Mouse (Mus musculus) heart, postnatal 10 days (tissue): ENCODE measurements around the gene Rpa1. TPM values are rescaled to one million over a fixed set of nuclear protein-coding genes. Genes with fewer than 3 reads are reported as not detected.
A peak's percentile ranks its signal among the peaks of the same experiment; 100 is the strongest.
"Not testable (repeated sequence)": the region's sequence is repeated elsewhere in the genome, so short reads cannot be mapped to it uniquely, and the experiment has no call there.

ENCODE experiments used
- DNase-seq, 2 experiments: peaks; one replicate each; pipeline ENCODE4 v3.0.0; 2021
- intact Hi-C: fragments of 180-260 bp; cut with DNase I; formaldehyde crosslinking; loops from one replicate; pipeline ENCODE4 v1.15.1; 2025
- total RNA-seq, 2 experiments: library from RNA; stranded (reverse); gene quantifications; 2 replicates each; pipeline ENCODE4 v1.2.3; 2021

Rpa1 gene
- total RNA-seq, 2 experiments from 2014 or later, result 82.4 to 90.0 TPM

- intact Hi-C loops, result loop anchor here (5.0 kb wide), 1 partner anchor 342 kb away; no protein-coding TSS in a partner anchor
- DNase-seq, result no peak
These were observed 59.0 kb downstream of the Rpa1 start for GRCm38 (mm10) chr11:75289120-75289519.

DNA sequence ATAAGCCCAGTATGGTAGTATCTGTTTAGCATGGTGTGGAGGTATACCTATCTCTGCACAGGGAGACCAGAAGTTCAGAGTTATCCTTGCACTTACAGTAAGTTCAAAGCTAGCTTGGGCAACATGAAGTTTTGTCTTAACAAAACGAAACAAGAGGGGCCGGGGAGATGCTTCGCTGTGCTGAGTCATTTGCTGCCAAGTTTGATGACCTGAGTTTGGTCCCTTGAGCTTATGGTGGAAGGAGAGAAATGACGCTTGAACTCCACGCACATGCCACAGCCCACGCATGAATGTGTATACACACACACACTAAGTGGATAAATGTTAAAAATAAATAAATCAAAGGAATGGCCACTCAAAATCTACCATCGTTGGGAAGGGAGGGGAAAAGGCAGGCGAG, 59.6 kb downstream of the Rpa1 start:
- intact Hi-C loops, result loop anchor here (5.0 kb wide), 1 partner anchor 341 kb away; no protein-coding TSS in a partner anchor

DNA sequence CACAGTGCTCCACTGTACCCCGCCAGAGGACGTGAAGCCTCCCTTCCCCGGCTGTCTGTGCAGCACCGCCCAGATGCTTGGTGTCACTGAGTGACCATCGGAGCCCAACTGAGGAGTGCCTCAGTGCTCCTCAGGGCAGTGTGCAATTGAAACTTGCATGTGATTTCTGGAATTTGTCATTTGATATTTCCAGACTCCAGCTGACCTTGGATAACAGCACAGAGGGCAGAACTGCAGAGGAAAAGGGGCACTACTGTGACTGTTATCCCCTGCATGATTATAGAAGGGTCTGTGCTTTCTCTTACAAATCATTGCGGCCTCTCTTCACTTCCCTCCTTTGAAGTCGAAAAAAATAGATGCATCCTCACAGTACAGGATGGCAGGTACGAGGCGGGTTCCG, 60.2 kb downstream of the Rpa1 start:
- intact Hi-C loops, result loop anchor here (5.0 kb wide), 1 partner anchor 341 kb away; no protein-coding TSS in a partner anchor
- no peak for DNase-seq

More for the DNA sequence above, 59.6 kb downstream of the Rpa1 start:
- DNase-seq, result no peak

DNA sequence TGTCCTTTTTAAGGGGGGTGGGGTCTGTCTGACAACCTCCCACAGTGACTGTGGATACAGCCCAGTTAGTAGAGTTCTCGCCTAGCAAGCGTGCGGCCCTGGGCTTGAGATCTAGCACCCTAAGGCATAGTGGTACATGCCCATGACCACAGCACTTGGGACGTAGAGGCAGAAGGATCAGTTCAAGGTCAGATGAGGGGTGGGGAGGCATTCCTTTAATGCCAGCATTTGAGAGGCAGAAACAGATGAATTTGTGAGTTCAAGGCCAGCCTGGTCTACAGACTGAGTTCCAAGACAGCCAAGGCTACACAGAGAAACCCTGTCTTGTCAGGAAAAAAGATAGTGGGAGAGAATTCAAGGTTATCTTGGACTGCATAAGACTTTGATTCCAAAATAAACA, 61.3 kb downstream of the Rpa1 start:
- no peak for DNase-seq
- intact Hi-C loops, result loop anchor here (5.0 kb wide), 1 partner anchor 340 kb away; no protein-coding TSS in a partner anchor

DNA sequence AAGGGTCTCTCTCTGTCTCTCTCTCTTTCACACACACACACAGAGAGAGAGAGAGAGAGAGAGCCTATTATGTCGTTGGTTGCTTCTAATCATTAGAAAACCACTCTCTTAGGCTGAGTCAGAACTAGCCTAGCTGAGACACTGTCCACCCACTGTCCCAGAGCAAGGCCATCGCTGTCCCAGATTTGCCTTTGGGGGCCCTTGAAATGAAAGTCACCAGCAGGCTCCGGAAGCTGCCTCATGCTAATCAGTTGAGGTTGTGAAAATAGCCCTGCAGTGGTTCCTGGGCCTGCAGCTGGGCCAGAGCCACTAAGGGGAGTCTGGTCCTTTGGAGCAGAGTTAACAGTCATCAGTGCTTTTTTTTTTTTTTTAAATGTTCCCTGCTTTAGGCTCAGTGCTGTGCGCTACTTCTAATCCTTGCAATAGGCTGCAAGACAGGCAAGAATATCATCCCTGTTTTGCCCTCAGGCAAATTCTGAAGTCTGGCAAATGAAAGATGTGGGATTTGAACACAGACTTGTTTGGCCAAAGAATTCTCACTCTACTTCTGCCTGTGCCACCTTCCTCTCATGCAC, 62.1 kb downstream of the Rpa1 start:
- DNase-seq, result no peak
- intact Hi-C loops, result loop anchor here (5.0 kb wide), 1 partner anchor 339 kb away; no protein-coding TSS in a partner anchor

DNA sequence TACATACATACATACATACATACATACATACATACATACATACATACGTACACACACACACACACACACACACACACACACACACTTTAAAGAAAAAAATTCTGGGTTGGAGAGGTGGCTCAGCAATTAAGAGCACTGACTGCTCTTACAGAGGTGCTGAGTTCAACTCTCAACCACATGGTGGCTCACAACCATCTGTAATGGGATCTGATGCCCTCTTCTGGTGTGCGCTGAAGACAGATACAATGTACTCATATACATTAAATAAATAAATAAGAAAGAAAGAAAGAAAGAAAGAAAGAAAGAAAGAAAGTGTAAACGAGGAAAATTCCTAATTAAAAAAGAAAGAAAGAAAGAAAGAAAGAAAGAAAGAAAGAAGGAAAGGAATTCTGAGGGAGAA, 64.3 kb downstream of the Rpa1 start:
- intact Hi-C loops, DNase-seq: not testable (repeated sequence)

DNA sequence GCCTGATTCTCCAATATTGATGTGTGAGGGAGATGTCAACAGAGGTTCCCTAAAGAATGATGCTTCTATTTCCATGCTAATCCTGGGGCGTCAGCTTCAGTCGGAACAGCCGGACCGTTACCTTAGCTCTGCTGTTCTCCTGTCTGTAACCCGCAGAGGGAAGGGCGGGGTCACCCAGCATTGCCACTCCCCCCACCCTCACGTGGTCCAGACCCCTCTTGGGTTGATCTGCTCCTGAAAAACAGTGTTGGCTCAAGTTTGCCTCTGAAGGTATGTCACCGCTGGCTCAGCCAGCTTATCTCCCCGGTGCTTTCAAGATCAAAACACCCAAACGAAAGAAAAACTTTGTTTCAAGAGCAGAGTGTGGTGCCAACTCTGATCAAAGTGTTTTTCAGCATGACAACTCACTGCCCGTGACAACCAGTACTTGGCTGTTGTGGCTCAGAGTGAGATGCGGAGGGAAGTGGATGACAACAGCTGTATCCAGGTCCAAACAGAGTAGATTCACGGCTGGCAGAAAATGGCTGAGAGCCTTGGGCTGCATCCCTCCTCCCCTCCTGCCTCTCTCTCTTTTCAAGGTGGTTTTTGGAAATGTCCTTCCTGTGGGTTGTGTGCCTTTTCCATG, 65.5 kb downstream of the Rpa1 start:
- intact Hi-C loops, result no loop called here
- no peak for DNase-seq

- intact Hi-C loops, result no loop called here
- no peak for DNase-seq
These were observed 66.5 kb downstream of the Rpa1 start for GRCm38 (mm10) chr11:75281380-75282256.

- intact Hi-C loops, result no loop called here
- DNase-seq, result no peak
These were observed 67.6 kb downstream of the Rpa1 start for GRCm38 (mm10) chr11:75280435-75281001.

DNA sequence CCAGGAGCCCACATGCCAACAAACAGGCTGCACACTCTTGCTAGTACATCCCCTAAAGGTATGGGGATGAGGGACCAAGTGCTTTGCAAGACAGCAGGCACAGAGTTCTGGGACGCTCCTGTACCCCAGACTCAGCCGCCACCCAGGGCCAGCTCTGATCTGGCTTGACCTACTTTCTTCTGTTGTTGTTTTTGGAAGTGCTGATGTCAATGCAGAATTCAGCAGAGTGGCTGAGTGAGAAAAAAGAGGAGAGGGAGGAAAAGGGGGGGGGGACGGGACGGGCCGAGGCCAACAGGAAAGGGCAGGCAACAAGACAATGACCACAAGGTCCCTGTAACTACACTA, 68.1 kb downstream of the Rpa1 start:
- intact Hi-C loops, result no loop called here
- no peak for DNase-seq

DNA sequence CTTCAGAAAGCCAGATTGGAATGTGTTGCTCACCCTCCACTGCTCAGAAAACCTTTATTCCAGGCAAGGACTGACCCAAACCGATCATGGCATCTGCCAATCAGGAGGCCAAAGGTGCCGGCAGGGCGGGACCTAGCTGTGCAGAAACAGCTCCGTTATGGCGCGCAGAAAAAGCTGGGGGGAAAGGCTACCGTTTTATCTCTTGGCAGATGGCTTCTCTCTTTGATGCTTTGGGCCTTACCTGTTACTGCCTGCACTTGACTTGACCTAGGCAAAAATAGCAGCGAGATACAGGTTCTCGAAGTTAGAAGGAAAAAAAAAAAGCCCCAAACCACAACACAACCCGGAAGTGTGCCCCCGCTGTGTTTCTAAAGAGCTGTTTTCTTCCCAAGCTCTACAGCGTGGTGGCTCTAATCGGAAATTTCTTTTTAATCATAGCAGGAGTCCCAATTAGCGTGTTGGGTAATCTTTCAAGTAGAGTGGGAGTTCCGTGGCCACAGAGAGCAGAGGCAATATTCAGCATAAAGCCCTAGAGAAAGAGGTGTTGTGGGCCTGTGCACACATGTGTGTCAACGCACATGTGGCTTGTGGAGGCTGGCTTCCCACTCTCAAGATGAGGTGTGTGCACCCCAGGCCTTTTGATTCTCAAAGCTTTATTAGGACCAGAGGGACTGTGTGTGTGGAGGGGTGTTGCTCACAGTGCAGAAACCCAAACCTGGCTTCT, 68.6 kb downstream of the Rpa1 start:
- intact Hi-C loops, result no loop called here
- peak in 1 of 2 experiments; percentile 64 for DNase-seq

GRCm38 (mm10) chr11:75279013-75279341, 69.1 kb downstream of the Rpa1 start:
- no peak for DNase-seq
- intact Hi-C loops, result no loop called here

DNA sequence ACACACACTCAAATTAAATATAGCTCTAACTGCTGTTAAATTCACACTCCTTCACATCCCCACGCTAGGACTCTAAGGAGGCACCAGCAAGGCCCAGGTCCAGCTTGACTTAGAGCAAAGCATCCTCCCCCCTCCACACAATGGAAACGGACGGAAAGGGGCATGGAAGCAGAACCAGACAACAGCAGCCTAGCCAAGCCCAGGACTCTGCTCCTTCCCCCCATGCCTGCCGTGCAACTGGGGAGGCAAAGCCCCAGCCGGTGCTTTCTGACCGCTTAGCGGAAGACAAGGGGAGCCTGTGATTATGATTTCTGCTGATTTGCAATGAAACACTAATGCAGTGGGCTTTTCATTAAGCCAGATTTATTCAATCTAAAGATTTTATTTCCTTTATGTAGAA, 70.0 kb downstream of the Rpa1 start:
- intact Hi-C loops, result no loop called here
- no peak for DNase-seq

DNA sequence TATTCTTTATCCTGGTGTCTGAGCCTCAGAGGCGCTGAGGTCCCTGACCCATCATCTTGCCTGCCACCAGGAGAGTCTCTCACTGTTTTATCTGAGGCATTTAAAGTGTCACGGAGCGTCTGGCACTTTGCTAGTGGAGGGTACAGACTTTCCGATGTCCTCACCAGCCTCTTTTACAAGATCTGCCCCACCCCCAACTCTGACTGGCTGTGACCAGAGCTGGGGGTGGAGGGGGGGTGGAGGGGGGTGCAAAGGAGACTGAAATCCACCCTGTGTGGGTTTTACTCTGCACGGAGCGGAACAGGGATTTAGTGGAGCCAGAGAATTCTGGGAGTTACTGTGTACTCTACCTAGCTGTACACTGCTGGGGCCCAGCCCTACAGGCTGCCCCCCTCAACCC, 73.1 kb downstream of the Rpa1 start:
- intact Hi-C loops, result no loop called here
- no peak for DNase-seq

- intact Hi-C loops, result no loop called here
- no peak for DNase-seq
These were observed 74.7 kb downstream of the Rpa1 start for GRCm38 (mm10) chr11:75273466-75273865.

GRCm38 (mm10) chr11:75270985-75271434, 77.1 kb downstream of the Rpa1 start:
- peak; percentile 76 to 86 for DNase-seq

DNA sequence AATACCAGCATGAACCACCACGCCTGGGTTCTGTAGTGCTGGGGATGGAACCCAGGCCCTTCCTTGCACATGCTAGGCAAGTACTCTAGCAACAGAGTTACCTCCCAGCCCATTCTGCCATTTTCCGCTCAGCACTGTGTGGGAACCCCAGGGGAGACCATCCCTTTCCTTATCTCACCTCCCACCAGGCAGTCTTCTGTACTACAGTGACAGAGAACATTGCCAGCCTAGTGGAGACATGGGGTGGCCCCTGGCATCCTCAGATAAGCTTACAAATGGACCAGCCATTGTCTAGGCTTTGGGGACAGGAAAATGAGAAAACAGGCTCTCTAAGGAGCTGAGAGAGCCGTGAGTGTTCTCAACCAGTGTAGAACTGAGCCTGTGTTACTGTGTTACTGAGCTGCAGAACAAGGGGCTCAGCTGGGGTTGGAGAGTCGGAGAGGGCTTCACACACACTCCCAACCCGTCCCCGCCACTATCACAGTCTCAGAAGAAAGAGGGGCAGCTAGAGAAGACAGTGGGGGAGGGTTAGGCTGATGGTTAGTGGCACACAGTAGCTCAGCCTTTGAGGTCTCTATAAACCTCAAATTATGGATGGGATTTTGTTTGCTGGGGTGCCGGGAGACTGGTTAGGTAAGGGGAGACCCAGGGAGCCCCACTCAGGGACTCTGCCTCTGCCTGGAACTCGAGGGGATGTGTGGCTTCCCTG, 77.7 kb downstream of the Rpa1 start:
- intact Hi-C loops, result no loop called here
- DNase-seq, result no peak

More at GRCm38 (mm10) chr11:75270985-75271434, 77.1 kb downstream of the Rpa1 start:
- intact Hi-C loops, result no loop called here

GRCm38 (mm10) chr11:75269213-75269612, 78.9 kb downstream of the Rpa1 start:
- DNase-seq, result no peak

GRCm38 (mm10) chr11:75268492-75268891, 79.6 kb downstream of the Rpa1 start:
- peak in 1 of 2 experiments; percentile 63 for DNase-seq
- intact Hi-C loops, result no loop called here

More at GRCm38 (mm10) chr11:75269213-75269612, 78.9 kb downstream of the Rpa1 start:
- intact Hi-C loops, result no loop called here

DNA sequence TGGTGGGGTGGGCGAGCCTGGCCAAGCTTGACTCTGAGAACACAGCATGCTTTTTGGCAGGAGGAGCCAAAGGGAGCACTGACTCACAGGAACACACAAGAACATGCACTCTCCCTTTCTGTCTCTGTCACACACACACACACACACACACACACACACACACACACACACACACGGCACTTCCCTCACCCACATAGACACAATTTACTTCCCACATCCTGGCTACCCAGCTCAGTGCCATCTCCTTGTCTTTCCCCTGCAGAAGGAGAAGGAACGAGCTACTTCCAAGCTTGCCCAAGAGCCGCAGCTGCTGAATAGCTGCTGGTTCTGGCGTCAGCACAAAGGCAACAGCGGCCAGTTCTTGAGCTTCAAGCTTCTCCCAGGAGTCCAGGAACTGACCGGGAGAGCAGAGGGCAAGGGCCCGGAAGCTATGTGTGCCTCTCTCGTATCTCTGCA, 80.3 kb downstream of the Rpa1 start:
- intact Hi-C loops, result no loop called here

More for the DNA sequence above, 80.3 kb downstream of the Rpa1 start:
- peak; percentile 73 to 75 for DNase-seq
